Mouse (Mus musculus): ENCODE data around the gene Pelp1. TPM values are rescaled to one million over a fixed set of nuclear protein-coding genes. Genes with fewer than 3 reads are reported as not detected.

The Pelp1 gene
- total RNA-seq (2015), result 12.1 and 13.2 TPM in 2 replicates
- 5.8 and 7.4 TPM in 2 replicates for total RNA-seq (2017)

- ATAC-seq (ENCODE audit: poor library complexity, severe bottlenecking), result peak; percentile 88
Measured at GRCm38 (mm10) chr11:70409594-70410296, at the start of gene Pelp1. Pelp1 (minus strand) TSS chr11:70410031.

- no peak for ATAC-seq (ENCODE audit: poor library complexity, severe bottlenecking)
Measured at GRCm38 (mm10) chr11:70458688-70459600, 49.1 kb upstream of the Pelp1 start, which contains the start of gene Zmynd15. Zmynd15 (plus strand) TSS chr11:70459433.

GRCm38 (mm10) chr11:70453261-70454044, 43.6 kb upstream of the Pelp1 start:
- ATAC-seq (ENCODE audit: poor library complexity, severe bottlenecking), result peak; percentile 57

- peak; percentile 83 for ATAC-seq (ENCODE audit: poor library complexity, severe bottlenecking)
Measured at GRCm38 (mm10) chr11:70451797-70452498, 42.1 kb upstream of the Pelp1 start, which contains the start of gene Med11. Med11 (plus strand) TSS chr11:70451919.

- ATAC-seq (ENCODE audit: poor library complexity, severe bottlenecking), result no peak
Measured at GRCm38 (mm10) chr11:70450926-70451325, 41.1 kb upstream of the Pelp1 start.

- no peak for ATAC-seq (ENCODE audit: poor library complexity, severe bottlenecking)
Measured at GRCm38 (mm10) chr11:70447373-70447772, 37.5 kb upstream of the Pelp1 start.

GRCm38 (mm10) chr11:70446756-70447155, 36.9 kb upstream of the Pelp1 start:
- ATAC-seq (ENCODE audit: poor library complexity, severe bottlenecking), result peak; percentile 71

GRCm38 (mm10) chr11:70444667-70445066, 34.8 kb upstream of the Pelp1 start:
- no peak for ATAC-seq (ENCODE audit: poor library complexity, severe bottlenecking)

GRCm38 (mm10) chr11:70443964-70444363, 34.1 kb upstream of the Pelp1 start:
- ATAC-seq (ENCODE audit: poor library complexity, severe bottlenecking), result no peak

GRCm38 (mm10) chr11:70441882-70442281, 32.1 kb upstream of the Pelp1 start:
- ATAC-seq (ENCODE audit: poor library complexity, severe bottlenecking), result peak; percentile 43

GRCm38 (mm10) chr11:70440637-70441036, 30.8 kb upstream of the Pelp1 start:
- ATAC-seq (ENCODE audit: poor library complexity, severe bottlenecking), result no peak

- ATAC-seq (ENCODE audit: poor library complexity, severe bottlenecking), result no peak
Measured at GRCm38 (mm10) chr11:70438728-70439374, 29.0 kb upstream of the Pelp1 start.

- peak; percentile 39 for ATAC-seq (ENCODE audit: poor library complexity, severe bottlenecking)
Measured at GRCm38 (mm10) chr11:70437426-70437825, 27.6 kb upstream of the Pelp1 start.

- no peak for ATAC-seq (ENCODE audit: poor library complexity, severe bottlenecking)
Measured at GRCm38 (mm10) chr11:70435476-70435875, 25.6 kb upstream of the Pelp1 start.

GRCm38 (mm10) chr11:70433951-70434350, 24.1 kb upstream of the Pelp1 start:
- ATAC-seq (ENCODE audit: poor library complexity, severe bottlenecking), result no peak

- peak; percentile 15 for ATAC-seq (ENCODE audit: poor library complexity, severe bottlenecking)
Measured at GRCm38 (mm10) chr11:70433569-70433943, 23.7 kb upstream of the Pelp1 start.

GRCm38 (mm10) chr11:70432895-70433568, 23.2 kb upstream of the Pelp1 start:
- ATAC-seq (ENCODE audit: poor library complexity, severe bottlenecking), result peak; percentile 41

GRCm38 (mm10) chr11:70432048-70432894, 22.4 kb upstream of the Pelp1 start, which contains the start of gene Arrb2:
Arrb2 (plus strand) TSS chr11:70432635.
- peak; percentile 84 for ATAC-seq (ENCODE audit: poor library complexity, severe bottlenecking)
